Mouse (Mus musculus): ENCODE measurements around the gene D1Pas1. TPM values are rescaled to one million over a fixed set of nuclear protein-coding genes. Genes with fewer than 3 reads are reported as not detected.

The D1Pas1 gene
- 0.37 and 0.50 TPM in 2 replicates for polyA plus RNA-seq (2016; fragmentation: Nextera tagmentation; extraction: Ambion mirVana)

DNA sequence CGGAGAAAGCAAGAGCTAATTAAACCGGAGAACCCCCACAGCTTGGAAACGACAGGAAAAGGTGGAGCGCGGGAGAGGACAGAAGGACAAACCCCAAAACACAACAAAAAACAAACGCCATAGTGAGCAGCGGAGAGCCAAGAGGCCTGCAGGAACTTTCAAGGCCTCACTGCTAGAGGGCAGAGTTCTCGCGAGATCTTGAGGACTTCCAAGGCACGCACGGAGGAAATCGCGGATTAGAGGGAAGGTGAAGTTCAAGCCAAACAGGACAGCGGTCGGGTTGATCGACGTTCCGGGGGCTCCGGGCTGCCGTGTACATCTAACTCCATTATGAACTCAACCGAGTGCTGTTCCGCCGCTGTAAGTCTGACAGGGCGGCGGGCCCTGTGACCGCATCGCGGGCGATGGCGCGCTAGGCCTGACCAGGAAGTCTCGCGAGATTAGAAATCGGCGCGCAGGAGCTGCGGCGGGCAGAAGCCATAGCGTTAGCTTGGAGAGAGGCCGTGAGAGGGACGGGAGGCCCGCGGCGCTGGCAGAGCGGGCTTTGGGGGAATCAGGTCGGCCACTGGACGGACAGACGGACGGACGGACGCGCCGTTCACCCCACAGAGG is at the start of gene D1Pas1:
TSS of gene D1Pas1 (plus strand) at position 216 of the 612 bp plus-strand sequence.
- Histone ChIP-seq H3K9me3 (replicated peaks) (peaks cover 31% of the 10 kb centered on the region), H3K36me3 (no peaks in the 10 kb centered on the region), H3K4me3 (no peak within 1 kb of the TSS), H3K27ac (ENCODE audit: poor library complexity, severe bottlenecking) (no peak within 1 kb of the TSS), H3K27me3 (replicated peaks) (no peaks in the 10 kb centered on the region), H3K4me2 (no peak within 1 kb of the TSS), H3K4me1 (replicated peaks) (no peaks in the 10 kb centered on the region), H3K9ac (no peak within 1 kb of the TSS)
- 65% methylated on average over 53 of the region's 53 CpGs for WGBS
- no peak for ATAC-seq (ENCODE audit: insufficient number of reproducible peaks, low FRiP score)

DNA sequence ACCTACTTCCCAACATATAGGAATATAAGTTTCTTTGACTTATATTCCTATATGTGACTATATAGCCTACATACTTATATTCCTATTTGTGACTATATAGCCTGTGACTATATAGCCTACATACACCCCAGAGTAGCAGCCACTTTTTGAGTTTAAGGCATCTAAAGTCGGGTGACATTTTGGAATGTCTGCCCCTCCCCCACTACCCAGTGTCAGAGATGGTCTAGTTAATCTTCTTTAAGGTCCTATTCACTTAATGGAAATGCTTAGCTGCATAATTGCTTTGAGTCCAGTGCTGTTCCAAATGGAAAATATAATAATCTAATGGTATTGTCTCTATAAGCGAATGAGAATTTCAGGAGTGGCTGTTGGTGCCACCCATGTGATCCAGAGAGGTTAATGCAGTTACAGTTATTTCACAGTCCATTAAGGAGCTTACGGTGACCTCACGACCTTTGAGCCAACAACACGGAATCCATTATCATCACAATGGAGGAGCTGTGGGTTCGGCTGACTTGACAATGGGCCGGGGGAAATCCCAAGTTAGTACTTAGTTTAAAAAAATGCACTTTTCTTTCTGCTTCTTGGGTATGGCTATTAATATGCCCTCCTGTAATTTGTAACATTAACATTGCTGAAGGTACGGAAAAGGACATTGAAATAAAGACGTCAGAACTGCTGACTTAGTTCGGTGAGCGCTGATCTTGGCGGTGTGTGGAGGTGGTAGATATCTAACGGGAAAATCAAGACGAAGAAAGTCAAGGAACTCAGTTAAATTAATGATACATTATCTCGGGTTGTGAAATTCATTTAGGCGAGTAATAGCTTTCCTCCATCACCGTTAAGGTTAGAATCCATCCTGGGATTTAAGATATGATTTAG is 44.5 kb upstream of the D1Pas1 start:
- H3K4me1 ChIP-seq (replicated peaks) = peaks cover 5% of the 10 kb centered on the region
- H3K4me2 ChIP-seq = no peak overlapping the region
- no peaks in the 10 kb centered on the region for H3K9me3 ChIP-seq (replicated peaks)
- H3K36me3 ChIP-seq = no peaks in the 10 kb centered on the region
- H3K9ac ChIP-seq = no peak overlapping the region
- 52% methylated on average over 17 of the region's 17 CpGs for WGBS
- H3K4me3 ChIP-seq = no peak overlapping the region
- no peak overlapping the region for H3K27ac ChIP-seq (ENCODE audit: poor library complexity, severe bottlenecking)
- no peaks in the 10 kb centered on the region for H3K27me3 ChIP-seq (replicated peaks)
- ATAC-seq (ENCODE audit: insufficient number of reproducible peaks, low FRiP score) = no peak

DNA sequence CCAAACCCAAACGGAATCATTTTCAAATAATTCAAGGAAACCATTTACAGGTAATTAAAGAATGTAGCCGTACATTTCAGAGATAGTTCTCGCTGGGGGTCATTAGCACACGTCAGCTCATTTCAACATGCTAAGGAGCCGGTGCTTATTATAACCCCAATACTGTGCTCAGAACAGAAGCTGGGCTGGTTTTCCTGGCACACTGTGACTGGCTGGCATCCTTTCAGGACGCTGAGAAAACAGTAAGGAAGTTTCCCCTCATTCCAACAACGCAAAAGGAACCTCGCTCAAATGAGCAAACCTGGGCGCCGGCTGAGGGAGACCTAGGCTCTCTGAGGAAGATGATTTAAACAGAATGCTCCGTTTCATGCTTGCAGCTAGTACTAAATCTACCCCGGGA is 43.2 kb upstream of the D1Pas1 start:
- H3K4me3 ChIP-seq = no peak overlapping the region
- H3K27me3 ChIP-seq (replicated peaks) = no peaks in the 10 kb centered on the region
- no peak overlapping the region for H3K9ac ChIP-seq
- no peak overlapping the region for H3K27ac ChIP-seq (ENCODE audit: poor library complexity, severe bottlenecking)
- 68% methylated on average over 12 of the region's 12 CpGs for WGBS
- no peak for ATAC-seq (ENCODE audit: insufficient number of reproducible peaks, low FRiP score)
- H3K4me2 ChIP-seq = no peak overlapping the region
- no peaks in the 10 kb centered on the region for H3K9me3 ChIP-seq (replicated peaks)
- peaks cover 5% of the 10 kb centered on the region for H3K4me1 ChIP-seq (replicated peaks)
- no peaks in the 10 kb centered on the region for H3K36me3 ChIP-seq

DNA sequence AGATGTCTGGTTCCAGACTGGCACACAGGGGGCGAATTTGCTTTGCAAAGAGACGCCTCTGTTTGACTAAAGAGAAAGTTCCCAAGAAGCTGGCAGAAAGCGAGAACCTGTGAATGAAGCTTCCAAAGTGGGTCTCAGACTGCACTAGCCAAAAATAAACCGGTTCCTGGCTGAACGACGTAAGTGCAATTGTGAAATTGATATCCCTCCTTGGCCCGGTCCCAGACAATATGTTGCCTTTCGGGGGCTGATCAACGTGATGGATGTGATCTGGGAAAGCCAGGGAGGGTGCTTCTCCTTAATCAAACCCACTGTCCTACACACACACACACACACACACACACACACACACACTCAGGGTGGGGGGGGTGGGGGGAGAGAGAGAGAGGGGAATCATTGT is 41.8 kb upstream of the D1Pas1 start:
- Histone ChIP-seq H3K4me3 (no peak overlapping the region), H3K9ac (no peak overlapping the region), H3K4me1 (replicated peaks) (peaks cover 5% of the 10 kb centered on the region), H3K27ac (ENCODE audit: poor library complexity, severe bottlenecking) (no peak overlapping the region), H3K9me3 (replicated peaks) (no peaks in the 10 kb centered on the region), H3K27me3 (replicated peaks) (no peaks in the 10 kb centered on the region), H3K4me2 (peak overlapping the region; percentile 45), H3K36me3 (no peaks in the 10 kb centered on the region)
- WGBS = 29% methylated on average over 9 of the region's 9 CpGs
- ATAC-seq (ENCODE audit: insufficient number of reproducible peaks, low FRiP score) = no peak

DNA sequence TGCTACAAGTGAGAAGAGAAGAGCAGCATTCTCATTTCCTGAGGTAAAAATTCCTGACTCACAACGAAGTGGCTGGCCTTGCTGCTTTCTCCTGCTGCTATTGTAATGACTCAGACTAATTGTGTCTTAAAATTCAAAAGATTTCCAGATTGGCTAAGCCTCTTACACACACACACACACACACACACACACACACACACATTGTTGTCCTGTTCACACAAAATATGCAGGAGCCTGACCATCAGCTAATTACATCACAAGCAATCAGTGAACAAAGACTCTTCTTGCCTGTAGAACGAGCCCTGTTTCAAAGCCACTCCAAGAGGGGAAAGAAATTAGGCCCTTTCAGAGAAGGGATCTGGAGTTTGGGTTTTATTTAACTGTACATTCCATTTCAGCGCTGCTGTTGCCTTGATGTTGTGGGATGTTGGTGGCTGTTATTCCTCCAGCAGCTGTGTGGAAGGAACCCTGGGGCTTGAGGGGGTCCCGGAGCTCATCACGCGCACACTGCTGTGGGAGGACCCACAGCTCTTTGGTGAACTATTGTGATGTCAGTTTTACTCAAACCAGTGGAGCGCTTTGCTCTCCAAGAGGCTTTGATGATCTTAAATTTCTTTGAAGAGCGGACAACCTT is 40.8 kb upstream of the D1Pas1 start:
- no peak overlapping the region for H3K4me3 ChIP-seq
- no peak for ATAC-seq (ENCODE audit: insufficient number of reproducible peaks, low FRiP score)
- no peaks in the 10 kb centered on the region for H3K27me3 ChIP-seq (replicated peaks)
- H3K27ac ChIP-seq (ENCODE audit: poor library complexity, severe bottlenecking) = no peak overlapping the region
- no peaks in the 10 kb centered on the region for H3K36me3 ChIP-seq
- H3K4me1 ChIP-seq (replicated peaks) = peaks cover 5% of the 10 kb centered on the region
- no peak overlapping the region for H3K9ac ChIP-seq
- WGBS = 70% methylated on average over 8 of the region's 8 CpGs
- H3K9me3 ChIP-seq (replicated peaks) = no peaks in the 10 kb centered on the region
- no peak overlapping the region for H3K4me2 ChIP-seq

DNA sequence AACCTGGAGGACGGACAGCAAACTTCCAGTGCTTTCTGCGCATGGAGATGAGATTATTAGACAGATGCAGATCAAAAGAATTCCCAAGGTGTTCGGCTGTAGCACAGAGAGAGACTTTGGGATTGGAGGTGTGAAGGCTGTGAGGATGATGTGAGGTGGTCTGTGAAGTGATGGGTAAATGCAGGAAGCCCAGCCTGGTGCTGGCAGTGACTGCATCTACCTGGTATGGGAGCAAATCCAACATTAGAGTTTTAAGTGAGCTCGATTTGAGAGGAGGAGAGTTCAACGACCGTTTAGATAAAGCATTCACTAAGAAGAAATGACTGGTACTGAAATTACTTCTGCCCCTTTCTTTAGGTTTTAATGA is 40.3 kb upstream of the D1Pas1 start:
- Histone ChIP-seq H3K27ac (ENCODE audit: poor library complexity, severe bottlenecking) (no peak overlapping the region), H3K9me3 (replicated peaks) (no peaks in the 10 kb centered on the region), H3K36me3 (no peaks in the 10 kb centered on the region), H3K9ac (no peak overlapping the region), H3K27me3 (replicated peaks) (no peaks in the 10 kb centered on the region), H3K4me1 (replicated peaks) (peaks cover 5% of the 10 kb centered on the region), H3K4me3 (no peak overlapping the region), H3K4me2 (no peak overlapping the region)
- ATAC-seq (ENCODE audit: insufficient number of reproducible peaks, low FRiP score) = no peak
- WGBS = 79% methylated on average over 6 of the region's 6 CpGs

DNA sequence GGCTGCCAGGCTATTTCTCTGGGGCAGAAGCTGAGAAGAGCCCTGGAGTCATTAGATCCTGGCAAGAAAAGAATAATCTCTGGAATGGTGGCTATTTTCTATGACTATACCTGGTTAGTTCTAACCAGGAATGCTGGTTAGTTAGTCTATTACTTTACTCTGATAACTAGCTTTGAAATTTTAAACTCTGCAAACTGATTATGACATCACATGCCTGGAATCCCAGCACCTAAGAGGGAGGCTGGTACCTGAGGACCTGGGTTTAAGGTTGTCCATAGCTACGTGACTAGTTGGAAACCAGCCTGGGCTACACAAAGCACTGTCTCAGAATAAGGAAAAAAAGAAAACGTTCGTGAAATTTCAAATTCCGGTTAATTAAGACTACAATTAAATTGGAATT is 39.7 kb upstream of the D1Pas1 start:
- Histone ChIP-seq H3K27ac (ENCODE audit: poor library complexity, severe bottlenecking) (no peak overlapping the region), H3K9ac (no peak overlapping the region), H3K4me2 (no peak overlapping the region), H3K27me3 (replicated peaks) (no peaks in the 10 kb centered on the region), H3K4me3 (no peak overlapping the region), H3K36me3 (no peaks in the 10 kb centered on the region), H3K9me3 (replicated peaks) (no peaks in the 10 kb centered on the region), H3K4me1 (replicated peaks) (peaks cover 5% of the 10 kb centered on the region)
- WGBS = 74% methylated on average over 4 of the region's 4 CpGs
- no peak for ATAC-seq (ENCODE audit: insufficient number of reproducible peaks, low FRiP score)

DNA sequence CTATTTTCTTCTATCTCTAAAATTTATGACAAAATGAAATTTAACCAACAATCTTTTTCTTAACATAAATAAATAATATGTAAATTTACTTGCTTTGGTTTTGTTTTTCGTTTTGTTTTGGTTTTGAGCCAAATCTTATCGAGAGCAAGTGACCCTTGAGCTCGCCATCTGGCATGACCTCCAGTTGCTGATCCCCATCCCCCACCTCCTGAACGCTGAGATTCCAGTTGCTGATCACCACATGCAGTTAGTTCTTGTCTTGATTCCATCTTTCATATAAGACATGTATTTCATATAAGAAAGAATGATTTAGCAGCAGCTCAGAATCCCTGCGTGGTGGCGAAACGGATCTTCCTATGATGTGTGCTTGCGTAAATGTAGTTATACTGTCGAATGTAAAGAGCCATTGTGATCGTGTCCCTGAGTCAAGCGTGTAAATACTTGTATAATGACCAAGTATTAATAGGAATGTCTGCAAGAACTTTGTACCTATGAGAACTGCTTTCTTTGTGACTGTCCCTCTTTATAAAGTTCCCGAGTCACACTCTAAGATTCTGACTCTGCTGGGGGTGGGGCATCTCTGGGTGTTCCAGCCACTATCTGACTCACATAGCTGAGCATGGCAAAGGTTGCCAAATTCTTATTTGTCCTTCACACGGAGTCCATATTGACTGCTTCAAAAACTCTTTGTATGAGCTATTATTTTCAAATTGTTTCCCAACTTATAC is 36.9 kb upstream of the D1Pas1 start:
- 73% methylated on average over 13 of the region's 13 CpGs for WGBS
- Histone ChIP-seq H3K4me3 (no peak overlapping the region), H3K27me3 (replicated peaks) (no peaks in the 10 kb centered on the region), H3K9ac (no peak overlapping the region), H3K27ac (ENCODE audit: poor library complexity, severe bottlenecking) (no peak overlapping the region), H3K36me3 (no peaks in the 10 kb centered on the region), H3K4me2 (no peak overlapping the region), H3K4me1 (replicated peaks) (peaks cover 4% of the 10 kb centered on the region), H3K9me3 (replicated peaks) (0 out of 2 replicates have a peak, but pooled peaks cover 2% of the 10 kb centered on the region)
- ATAC-seq (ENCODE audit: insufficient number of reproducible peaks, low FRiP score) = no peak

DNA sequence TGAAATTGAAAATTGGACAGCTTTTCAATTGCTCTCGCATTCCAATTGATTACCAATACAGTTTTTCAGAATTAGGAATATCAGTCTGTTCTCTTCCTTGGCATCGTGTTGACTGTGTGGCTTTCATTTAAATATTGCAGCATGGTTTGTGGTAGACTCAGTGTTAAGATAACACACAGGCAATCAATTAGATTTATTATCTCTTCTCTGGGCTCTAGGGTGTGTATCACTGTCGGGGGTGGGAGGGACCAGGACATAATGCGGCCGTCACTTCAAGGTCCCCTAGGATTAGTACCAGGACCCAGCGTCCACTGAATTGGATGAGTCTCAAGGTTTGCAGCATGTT is 36.4 kb upstream of the D1Pas1 start:
- 86% methylated on average over 6 of the region's 6 CpGs for WGBS
- no peaks in the 10 kb centered on the region for H3K36me3 ChIP-seq
- no peak for ATAC-seq (ENCODE audit: insufficient number of reproducible peaks, low FRiP score)
- H3K27ac ChIP-seq (ENCODE audit: poor library complexity, severe bottlenecking) = no peak overlapping the region
- no peak overlapping the region for H3K9ac ChIP-seq
- 0 out of 2 replicates have a peak, but pooled peaks cover 2% of the 10 kb centered on the region for H3K9me3 ChIP-seq (replicated peaks)
- H3K4me3 ChIP-seq = no peak overlapping the region
- H3K27me3 ChIP-seq (replicated peaks) = no peaks in the 10 kb centered on the region
- no peak overlapping the region for H3K4me2 ChIP-seq
- no peaks in the 10 kb centered on the region for H3K4me1 ChIP-seq (replicated peaks)

DNA sequence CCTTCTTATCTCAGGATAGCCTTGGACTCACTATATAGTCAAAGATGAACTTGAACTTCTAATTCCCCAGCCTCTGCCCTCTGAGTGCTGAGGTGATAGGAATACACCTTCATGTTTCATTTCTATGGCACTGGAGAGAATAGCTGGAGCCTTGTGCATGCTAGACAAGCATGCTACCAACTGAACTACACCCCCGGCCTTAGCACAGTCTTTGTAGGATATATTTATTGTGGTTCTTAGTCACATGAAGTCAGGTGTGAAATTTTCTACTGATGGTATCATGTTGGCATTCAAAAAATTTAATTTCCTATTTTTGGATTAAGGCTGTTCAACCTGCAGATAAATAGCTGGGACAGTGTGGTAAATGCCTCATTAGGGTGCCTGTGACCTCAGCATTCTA is 33.0 kb upstream of the D1Pas1 start:
- no peaks in the 10 kb centered on the region for H3K36me3 ChIP-seq
- H3K4me2 ChIP-seq = no peak overlapping the region
- no peak overlapping the region for H3K4me3 ChIP-seq
- H3K9ac ChIP-seq = no peak overlapping the region
- H3K27me3 ChIP-seq (replicated peaks) = no peaks in the 10 kb centered on the region
- 90% methylated on average over 1 of the region's 1 CpGs for WGBS
- no peak overlapping the region for H3K27ac ChIP-seq (ENCODE audit: poor library complexity, severe bottlenecking)
- 0 out of 2 replicates have a peak, but pooled peaks cover 2% of the 10 kb centered on the region for H3K9me3 ChIP-seq (replicated peaks)
- no peak for ATAC-seq (ENCODE audit: insufficient number of reproducible peaks, low FRiP score)
- H3K4me1 ChIP-seq (replicated peaks) = no peaks in the 10 kb centered on the region

DNA sequence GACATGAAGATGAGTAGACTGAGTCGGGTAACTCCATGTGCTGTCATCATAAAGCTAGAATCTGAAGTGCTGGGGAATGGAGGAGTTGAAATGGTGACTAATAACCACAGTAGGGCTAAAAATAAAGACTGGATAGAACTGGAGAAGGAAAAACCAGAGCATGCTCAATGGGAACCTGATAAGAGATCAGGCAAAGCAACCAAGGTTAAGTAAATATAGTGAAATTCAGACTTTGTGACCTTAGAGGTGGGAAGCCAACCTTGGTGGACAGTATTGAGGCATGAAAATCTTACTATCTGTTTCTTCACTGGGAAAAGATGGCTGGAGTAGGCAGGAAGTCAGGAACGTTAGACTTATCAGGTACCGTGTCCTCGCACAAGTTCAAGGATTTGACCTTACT is 14.8 kb upstream of the D1Pas1 start:
- H3K9me3 ChIP-seq (replicated peaks) = no peaks in the 10 kb centered on the region
- H3K9ac ChIP-seq = no peak overlapping the region
- no peaks in the 10 kb centered on the region for H3K36me3 ChIP-seq
- no peaks in the 10 kb centered on the region for H3K27me3 ChIP-seq (replicated peaks)
- 57% methylated on average over 4 of the region's 4 CpGs for WGBS
- H3K27ac ChIP-seq (ENCODE audit: poor library complexity, severe bottlenecking) = no peak overlapping the region
- H3K4me2 ChIP-seq = no peak overlapping the region
- H3K4me1 ChIP-seq (replicated peaks) = no peaks in the 10 kb centered on the region
- H3K4me3 ChIP-seq = no peak overlapping the region
- no peak for ATAC-seq (ENCODE audit: insufficient number of reproducible peaks, low FRiP score)
